8 mouse cellular contexts compared by ENCODE assay signal in genomic region chr15:102100161-102100981, GRCm38 (mm10). TPM values are rescaled to one million over a fixed set of nuclear protein-coding genes. Genes with fewer than 3 reads are reported as not detected.
DNase-seq lines count a peak whose midpoint lies in the region; ATAC-seq and TF ChIP-seq lines count a peak whose summit lies in the region.

Gene Tns2 (plus strand): TSS chr15:102100413.

- H3K27ac ChIP-seq in embryonic facial prominence, embryonic 14.5 days (replicated peaks; ENCODE audit: low read depth, low read length): peak within 1 kb of the TSS; percentile 99
- H3K27ac ChIP-seq in heart, embryonic 10.5 days: peak within 1 kb of the TSS; percentile 93
- peak within 1 kb of the TSS; percentile 97 for H3K27ac ChIP-seq in kidney, embryonic 15.5 days
- H3K27ac ChIP-seq in liver, embryonic 12.5 days: peak within 1 kb of the TSS; percentile 70
- H3K27ac ChIP-seq in stomach, postnatal 0 days (replicated peaks): peak within 1 kb of the TSS; percentile 93

- TF ChIP-seq EP300 in stomach, postnatal 0 days (optimal IDR thresholded peaks at IDR 0.05): no peak

- peak; percentile 55 for ATAC-seq in embryonic facial prominence, embryonic 14.5 days (ENCODE audit: low read depth)
- peak; percentile 59 for ATAC-seq in kidney, embryonic 15.5 days (replicated peaks; ENCODE audit: low FRiP score)
- peak; percentile 57 for ATAC-seq in liver, embryonic 12.5 days
- peak; percentile 71 for ATAC-seq in stomach, postnatal 0 days (ENCODE audit: low FRiP score, low TSS enrichment)

- peaks cover 61% of the 10 kb centered on the region for H3K4me1 ChIP-seq in embryonic facial prominence, embryonic 14.5 days (ENCODE audit: control insufficient read depth, insufficient read depth, low read length)
- peaks cover 78% of the 10 kb centered on the region for H3K4me1 ChIP-seq in heart, embryonic 10.5 days
- H3K4me1 ChIP-seq in kidney, embryonic 15.5 days: peaks cover 85% of the 10 kb centered on the region
- peaks cover 60% of the 10 kb centered on the region for H3K4me1 ChIP-seq in liver, embryonic 12.5 days
- H3K4me1 ChIP-seq in stomach, postnatal 0 days (replicated peaks; ENCODE audit: control insufficient read depth, insufficient read depth): peaks cover 18% of the 10 kb centered on the region

- DNase-seq in A20 (ENCODE audit: low read depth, low spot score): peak; percentile 84
- peak; percentile 93 for DNase-seq in adrenal gland, postnatal 14 days
- peak; percentile 92 for DNase-seq in embryonic facial prominence, embryonic 14.5 days (ENCODE audit: low spot score)
- peak; percentile 92 for DNase-seq in heart, embryonic 10.5 days (ENCODE audit: low spot score)
- DNase-seq in natural killer cell, adult 2 months (ENCODE audit: low spot score in 2 of 2): peak; percentile 49 to 60
- peak; percentile 91 for DNase-seq in stomach, postnatal 0 days (ENCODE audit: low spot score)

- peak within 1 kb of the TSS; percentile 71 for H3K9ac ChIP-seq in embryonic facial prominence, embryonic 14.5 days (ENCODE audit: low read depth, low read length)
- H3K9ac ChIP-seq in kidney, embryonic 15.5 days: peak within 1 kb of the TSS; percentile 69
- peak within 1 kb of the TSS; percentile 61 for H3K9ac ChIP-seq in liver, embryonic 12.5 days
- H3K9ac ChIP-seq in stomach, postnatal 0 days (ENCODE audit: low read length): peak within 1 kb of the TSS; percentile 71

- H3K4me3 ChIP-seq in embryonic facial prominence, embryonic 14.5 days (ENCODE audit: low read depth, low read length): peak within 1 kb of the TSS; percentile 63
- peak within 1 kb of the TSS; percentile 72 for H3K4me3 ChIP-seq in heart, embryonic 10.5 days
- H3K4me3 ChIP-seq in kidney, embryonic 15.5 days (replicated peaks): peak within 1 kb of the TSS; percentile 66
- H3K4me3 ChIP-seq in liver, embryonic 12.5 days: peak within 1 kb of the TSS; percentile 65
- H3K4me3 ChIP-seq in stomach, postnatal 0 days (ENCODE audit: low read depth, low read length): peak within 1 kb of the TSS; percentile 62

- H3K9me3 ChIP-seq in embryonic facial prominence, embryonic 14.5 days (ENCODE audit: control insufficient read depth, low read length): no peaks in the 10 kb centered on the region
- H3K9me3 ChIP-seq in heart, embryonic 10.5 days: no peaks in the 10 kb centered on the region
- H3K9me3 ChIP-seq in kidney, embryonic 15.5 days (replicated peaks): no peaks in the 10 kb centered on the region
- no peaks in the 10 kb centered on the region for H3K9me3 ChIP-seq in liver, embryonic 12.5 days (replicated peaks)
- no peaks in the 10 kb centered on the region for H3K9me3 ChIP-seq in stomach, postnatal 0 days (ENCODE audit: control insufficient read depth, low read length)

- peak; percentile 68 for TF ChIP-seq CTCF in stomach, postnatal 0 days (IDR thresholded peaks at IDR 0.05; ENCODE audit: low read depth)

- no peaks in the 10 kb centered on the region for H3K27me3 ChIP-seq in embryonic facial prominence, embryonic 14.5 days (replicated peaks; ENCODE audit: control insufficient read depth, insufficient read depth, low read length)
- H3K27me3 ChIP-seq in heart, embryonic 10.5 days (ENCODE audit: insufficient read depth, poor library complexity, severe bottlenecking): 0 out of 2 replicates have a peak, but pooled peaks cover 4% of the 10 kb centered on the region
- no peaks in the 10 kb centered on the region for H3K27me3 ChIP-seq in kidney, embryonic 15.5 days
- H3K27me3 ChIP-seq in liver, embryonic 12.5 days (replicated peaks): peaks cover 64% of the 10 kb centered on the region
- no peaks in the 10 kb centered on the region for H3K27me3 ChIP-seq in stomach, postnatal 0 days (ENCODE audit: control insufficient read depth, insufficient read depth, low read length)

- 1% methylated on average over 19 of the region's 82 CpGs for WGBS in embryonic facial prominence, embryonic 14.5 days
- WGBS in heart, embryonic 10.5 days: under 1% methylated on average over 56 of the region's 82 CpGs
- under 1% methylated on average over 62 of the region's 82 CpGs for WGBS in kidney, embryonic 15.5 days
- 1% methylated on average over 75 of the region's 82 CpGs for WGBS in liver, embryonic 12.5 days (ENCODE audit: insufficient replicate concordance)
- under 1% methylated on average over 35 of the region's 82 CpGs for WGBS in stomach, postnatal 0 days

- H3K4me2 ChIP-seq in embryonic facial prominence, embryonic 14.5 days (ENCODE audit: low read depth, low read length): peak within 1 kb of the TSS; percentile 65
- peak within 1 kb of the TSS; percentile 91 for H3K4me2 ChIP-seq in kidney, embryonic 15.5 days
- peak within 1 kb of the TSS; percentile 97 for H3K4me2 ChIP-seq in liver, embryonic 12.5 days
- peak within 1 kb of the TSS; percentile 85 for H3K4me2 ChIP-seq in stomach, postnatal 0 days (replicated peaks; ENCODE audit: low read depth)

- peaks cover 26% of the 10 kb centered on the region for H3K36me3 ChIP-seq in embryonic facial prominence, embryonic 14.5 days (ENCODE audit: control insufficient read depth, insufficient read depth, low read length)
- H3K36me3 ChIP-seq in heart, embryonic 10.5 days: peaks cover 24% of the 10 kb centered on the region
- H3K36me3 ChIP-seq in kidney, embryonic 15.5 days: peaks cover 34% of the 10 kb centered on the region
- peaks cover 32% of the 10 kb centered on the region for H3K36me3 ChIP-seq in liver, embryonic 12.5 days
- no peaks in the 10 kb centered on the region for H3K36me3 ChIP-seq in stomach, postnatal 0 days (ENCODE audit: control insufficient read depth, insufficient read depth, low read length)

RNA-seq across cellular contexts. Expression of gene Tns2, which starts in this region (rescaled TPM):
- 83.0 and 121 TPM in 2 replicates for total RNA-seq in adrenal gland, postnatal 14 days (2021)
- 45.9 and 56.4 TPM in 2 replicates for polyA plus RNA-seq in embryonic facial prominence, embryonic 14.5 days (2014; fragmentation: Nextera tagmentation; extraction: Ambion mirVana)
- polyA plus RNA-seq in heart, embryonic 10.5 days (2016; fragmentation: Nextera tagmentation; extraction: Ambion mirVana): 19.8 and 19.9 TPM in 2 replicates
- polyA plus RNA-seq in kidney, embryonic 15.5 days (2015; fragmentation: Nextera tagmentation; extraction: Ambion mirVana): 39.7 and 48.4 TPM in 2 replicates
- polyA plus RNA-seq in liver, embryonic 12.5 days (2016; fragmentation: Nextera tagmentation; extraction: Ambion mirVana): 6.4 and 9.2 TPM in 2 replicates
- 11.9 and 15.5 TPM in 2 replicates for polyA plus RNA-seq in stomach, postnatal 0 days (2015; fragmentation: Nextera tagmentation; extraction: Ambion mirVana)

Comparison
In these comparisons a context has a peak if more than half of its experiments do, and no peak if none do; other contexts are left out.
1. Peak in every context shown above with its lines: DNase-seq, ATAC-seq, H3K4me3 ChIP-seq and H3K27ac ChIP-seq.